Mouse (Mus musculus): Measurements from ENCODE around the gene Reg2.
"Not testable (repeated sequence)": the region's sequence is repeated elsewhere in the genome, so short reads cannot be mapped to it uniquely, and the experiment has no call there.

Reg2 gene

GRCm38 (mm10) chr6:78395323-78395722 is at the start of gene Reg2:
Reg2 (plus strand) TSS chr6:78395623.
- DNase-seq: not testable (repeated sequence)

- DNase-seq: no peak
Observed at GRCm38 (mm10) chr6:78361971-78362563, 33.4 kb upstream of the Reg2 start.

GRCm38 (mm10) chr6:78370357-78370756 is 25.1 kb upstream of the Reg2 start, which contains the start of gene Reg3b:
Reg3b (plus strand) TSS chr6:78370657.
- no peak for DNase-seq

- no peak for DNase-seq
Observed at GRCm38 (mm10) chr6:78378765-78379164, 16.7 kb upstream of the Reg2 start, which contains the start of gene Reg3d. Reg3d (minus strand) TSS chr6:78378865.

- no peak for DNase-seq
Observed at GRCm38 (mm10) chr6:78380409-78380808, 15.0 kb upstream of the Reg2 start, which contains the start of gene Reg3a. Reg3a (plus strand) TSS chr6:78380709.

- DNase-seq: no peak
Observed at GRCm38 (mm10) chr6:78385609-78386008, 9.8 kb upstream of the Reg2 start.

GRCm38 (mm10) chr6:78422411-78422810 is 27.0 kb downstream of the Reg2 start, which contains the start of gene Reg1:
Reg1 (plus strand) TSS chr6:78422711.
- not testable (repeated sequence) for DNase-seq

GRCm38 (mm10) chr6:78425497-78425896 is 30.1 kb downstream of the Reg2 start:
- no peak for DNase-seq

- no peak for DNase-seq
Observed at GRCm38 (mm10) chr6:78447202-78447601, 51.8 kb downstream of the Reg2 start.

GRCm38 (mm10) chr6:78448409-78448808 is 53.0 kb downstream of the Reg2 start:
- no peak for DNase-seq

GRCm38 (mm10) chr6:78452804-78453203 is 57.4 kb downstream of the Reg2 start:
- no peak for DNase-seq
